Mouse (Mus musculus): ENCODE measurements around the gene Atxn2.

GRCm38 (mm10) chr5:121686113-121686898 lies 24.8 kb upstream of the Atxn2 start:
- TF ChIP-seq CTCF (IDR thresholded peaks at IDR 0.05; ENCODE audit: borderline replicate concordance, control insufficient read depth, extremely low read depth, insufficient read depth, low read length, poor library complexity) (no peak), POLR2A (IDR thresholded peaks at IDR 0.05; ENCODE audit: control insufficient read depth, extremely low read depth, insufficient read depth, low read length, poor library complexity) (no peak)

Data from thymus, adult 2 months (tissue).